Mouse (Mus musculus): ENCODE measurements around the gene Rdh7.

GRCm38 (mm10) chr10:127936747-127937409, 48.3 kb upstream of the Rdh7 start:
- no peak for TF ChIP-seq MYOD1 (IDR thresholded peaks at IDR 0.05; ENCODE audit: control insufficient read depth, insufficient read length, low read depth)
- no peak for TF ChIP-seq CTCF (IDR thresholded peaks at IDR 0.05; ENCODE audit: control insufficient read depth, insufficient read depth, insufficient read length)
- no peak for TF ChIP-seq USF1 (IDR thresholded peaks at IDR 0.05; ENCODE audit: low read depth)

All from C2C12 (cell line).